Mouse (Mus musculus): ENCODE results near the gene Kdm1a.

Gene Kdm1a

DNA sequence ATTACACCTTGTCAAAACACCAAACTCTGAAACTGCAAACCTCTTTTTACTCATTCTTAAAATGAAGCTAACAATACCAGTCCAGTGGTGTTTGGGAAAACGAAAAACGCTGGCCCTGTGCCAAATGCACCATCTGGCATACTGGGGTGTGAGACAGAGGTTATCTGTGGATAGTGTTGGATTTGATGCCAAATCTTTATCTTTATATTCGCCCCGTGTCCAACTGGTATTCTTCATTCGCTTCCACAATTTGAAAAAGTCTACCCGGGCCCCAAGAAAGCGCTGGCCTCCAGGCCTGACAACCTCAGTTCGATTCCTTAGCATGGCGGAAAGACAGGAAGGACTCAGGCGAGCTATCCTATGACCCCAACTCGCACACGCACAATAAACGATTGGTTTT, 1.0 kb downstream of the Kdm1a start:
- DNase-seq, result peak; percentile 44

- no peak for DNase-seq
These were observed 2.0 kb downstream of the Kdm1a start for GRCm38 (mm10) chr4:136600536-136600935.

- no peak for DNase-seq
These were observed 2.7 kb downstream of the Kdm1a start for GRCm38 (mm10) chr4:136599869-136600268.

DNA sequence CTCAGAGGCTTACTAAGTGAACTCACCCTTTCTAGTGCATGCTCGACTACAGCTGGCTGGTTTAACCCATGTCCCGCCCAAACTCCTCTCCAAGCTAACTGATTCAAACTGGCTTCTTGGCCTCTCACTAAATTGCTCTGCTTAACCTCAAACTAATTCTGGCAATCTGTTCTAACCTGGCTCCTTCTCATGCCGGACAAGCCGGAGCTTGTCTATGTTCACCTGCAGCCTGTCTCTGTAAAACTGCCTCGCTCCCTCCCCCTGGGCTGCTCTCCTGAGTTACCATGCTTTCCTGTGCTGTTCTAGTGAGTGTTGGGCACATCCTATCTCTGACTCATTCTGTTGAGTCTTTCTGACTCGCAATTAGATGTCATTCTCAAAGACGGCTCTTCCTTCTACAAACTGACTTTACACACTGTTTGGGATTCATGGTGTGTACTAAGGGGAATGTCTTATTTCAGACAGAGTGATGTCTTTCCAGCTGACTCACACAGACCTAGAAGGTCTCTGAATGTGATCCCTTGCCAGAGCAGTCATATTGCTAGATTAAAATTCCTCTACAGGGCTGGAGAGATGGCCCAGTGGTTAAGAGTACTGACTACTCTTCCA, 4.2 kb downstream of the Kdm1a start:
- DNase-seq, result no peak

GRCm38 (mm10) chr4:136595221-136595620, 7.3 kb downstream of the Kdm1a start:
- DNase-seq, result no peak

- no peak for DNase-seq
These were observed 8.5 kb downstream of the Kdm1a start for GRCm38 (mm10) chr4:136594006-136594405.

- DNase-seq, result no peak
These were observed 10.4 kb downstream of the Kdm1a start for GRCm38 (mm10) chr4:136592111-136592510.

DNA sequence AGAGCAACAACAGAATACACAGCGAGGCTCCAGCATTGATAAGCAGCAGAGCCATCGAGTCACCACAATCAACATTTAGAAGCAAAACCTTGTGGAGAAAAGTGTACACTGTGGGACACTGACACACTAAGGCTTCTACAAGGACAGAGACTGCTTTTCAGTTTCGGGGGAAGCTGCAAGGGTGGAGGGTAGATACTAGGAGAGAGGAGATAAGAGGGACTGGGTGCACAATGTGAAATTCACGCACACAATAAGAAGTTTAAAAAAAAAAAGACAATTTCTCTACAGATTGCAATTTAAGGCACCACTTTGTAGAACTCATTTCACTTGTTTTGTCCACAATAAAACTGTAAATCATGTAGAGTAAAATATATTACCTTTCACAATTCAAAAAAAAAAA, 14.5 kb downstream of the Kdm1a start:
- no peak for DNase-seq

DNA sequence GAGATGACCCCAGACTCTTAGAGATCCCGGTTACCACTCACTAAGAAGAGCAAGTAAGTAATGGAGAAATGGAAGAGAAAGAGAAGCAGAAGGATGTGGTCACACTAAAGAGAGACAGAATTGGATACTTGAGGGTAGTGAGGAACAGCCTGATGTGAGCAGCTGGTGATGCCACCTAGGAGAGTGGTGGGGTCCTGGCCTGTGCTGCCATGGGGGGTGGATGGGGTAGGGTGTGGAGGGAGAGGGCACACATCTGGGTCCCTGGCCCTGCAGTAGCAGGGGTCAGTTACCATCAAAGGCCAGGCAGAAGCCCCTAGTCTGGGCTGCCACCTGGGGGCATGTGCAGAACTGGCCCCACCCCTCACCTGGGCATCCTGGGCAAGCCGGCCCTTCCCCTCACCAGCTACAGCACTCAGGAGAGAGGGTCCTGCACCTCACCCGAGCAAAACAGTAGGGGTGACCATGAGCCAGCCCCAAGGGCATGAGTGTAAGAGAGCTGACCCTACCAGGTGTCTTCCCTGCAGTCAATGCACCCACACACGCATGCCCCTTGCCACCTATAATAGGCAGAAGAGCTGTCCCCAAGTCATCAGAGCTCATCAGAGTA, 15.2 kb downstream of the Kdm1a start:
- DNase-seq, result no peak

DNA sequence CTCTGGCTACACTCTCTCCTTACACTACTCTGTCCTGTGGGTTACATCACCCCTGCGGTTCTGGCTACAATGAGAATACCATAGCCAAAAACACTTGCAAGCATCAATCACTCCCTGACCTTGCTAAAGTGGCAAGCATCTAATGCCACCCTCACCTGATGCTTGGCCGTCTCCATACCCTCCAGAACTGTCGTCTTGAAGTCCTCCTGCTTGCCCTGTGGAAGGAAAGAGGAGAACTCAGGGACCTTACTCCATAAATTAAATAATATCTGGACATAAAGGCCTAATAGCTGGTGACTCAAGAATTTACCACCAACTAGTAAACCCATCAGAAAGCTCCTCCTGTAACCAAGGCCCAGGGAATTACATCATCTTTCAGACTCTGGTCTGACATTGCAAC, 20.6 kb downstream of the Kdm1a start:
- no peak for DNase-seq

- no peak for DNase-seq
These were observed 32.5 kb downstream of the Kdm1a start for GRCm38 (mm10) chr4:136569998-136570397.

DNA sequence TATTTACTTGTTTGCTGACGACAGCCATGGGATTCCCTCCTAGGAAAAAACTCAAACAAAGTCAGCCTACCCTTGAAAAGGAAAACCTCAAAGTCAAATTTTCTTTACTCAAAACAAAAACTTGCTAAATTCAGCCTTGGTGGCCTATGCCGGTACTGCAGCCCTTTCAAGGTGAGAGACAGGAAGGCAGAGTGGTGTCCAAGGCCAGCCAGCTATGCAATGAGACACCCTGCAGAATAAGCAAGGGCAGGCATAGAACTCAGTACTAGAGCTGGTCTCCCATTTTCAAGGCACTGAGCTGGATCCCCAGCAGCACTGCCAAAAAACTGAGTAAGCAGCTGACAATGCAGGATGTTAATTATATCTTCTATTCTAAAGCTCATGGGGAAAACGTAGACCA, 33.9 kb downstream of the Kdm1a start:
- DNase-seq, result no peak

DNA sequence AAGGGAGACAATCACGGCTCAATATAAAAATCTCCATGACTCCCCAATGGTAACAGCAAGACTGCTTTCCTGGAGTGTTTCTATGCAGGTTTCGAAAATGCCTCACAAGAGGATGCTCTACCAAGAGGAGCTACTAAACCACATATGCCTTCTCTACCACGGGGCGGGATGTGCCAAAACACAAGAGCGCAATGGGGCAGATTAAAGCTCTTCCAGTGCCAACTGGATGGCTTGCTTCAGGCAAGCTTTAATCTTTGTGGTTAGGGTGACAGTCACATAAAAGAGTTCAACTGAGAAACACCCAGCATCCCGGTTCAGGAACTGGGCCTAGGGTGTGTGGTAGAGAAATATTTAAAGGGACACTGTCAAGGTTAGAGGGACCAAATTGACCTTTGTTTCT, 39.8 kb downstream of the Kdm1a start:
- no peak for DNase-seq

DNA sequence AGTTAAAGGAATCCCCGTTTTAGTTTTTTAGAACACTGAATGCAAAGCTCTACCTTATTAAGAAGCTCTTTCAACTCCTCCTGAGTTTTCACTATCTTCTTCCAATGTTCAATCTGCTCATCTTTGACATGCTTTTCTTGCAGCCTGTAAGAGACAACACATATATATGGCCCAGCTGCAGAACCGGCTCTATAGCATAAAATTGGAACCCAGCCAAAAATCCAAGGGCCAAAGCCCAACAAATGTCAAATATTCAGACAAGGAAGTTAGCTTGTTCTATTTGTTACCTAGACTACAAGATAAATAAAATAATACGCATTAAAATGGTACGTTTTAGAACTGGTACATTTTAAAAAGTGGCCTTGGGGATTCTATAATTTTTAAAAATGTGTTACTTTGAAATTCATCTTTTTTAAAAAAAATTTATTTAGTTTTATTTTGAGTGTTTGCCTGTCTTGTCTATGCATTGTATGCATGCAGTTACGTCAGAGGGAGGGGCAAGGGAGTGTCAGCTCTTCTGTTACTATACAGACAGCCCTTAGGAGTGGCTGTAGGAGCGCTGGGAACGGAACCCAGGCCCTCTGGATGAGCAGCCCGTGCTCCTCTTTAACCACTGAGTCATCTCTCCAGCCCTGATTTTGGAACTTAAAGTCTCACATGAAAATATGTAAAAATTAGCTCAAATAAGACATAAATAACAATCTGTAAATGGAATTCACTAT, 42.1 kb downstream of the Kdm1a start:
- DNase-seq, result no peak

- no peak for DNase-seq
These were observed 42.8 kb downstream of the Kdm1a start for GRCm38 (mm10) chr4:136559690-136560089.

DNA sequence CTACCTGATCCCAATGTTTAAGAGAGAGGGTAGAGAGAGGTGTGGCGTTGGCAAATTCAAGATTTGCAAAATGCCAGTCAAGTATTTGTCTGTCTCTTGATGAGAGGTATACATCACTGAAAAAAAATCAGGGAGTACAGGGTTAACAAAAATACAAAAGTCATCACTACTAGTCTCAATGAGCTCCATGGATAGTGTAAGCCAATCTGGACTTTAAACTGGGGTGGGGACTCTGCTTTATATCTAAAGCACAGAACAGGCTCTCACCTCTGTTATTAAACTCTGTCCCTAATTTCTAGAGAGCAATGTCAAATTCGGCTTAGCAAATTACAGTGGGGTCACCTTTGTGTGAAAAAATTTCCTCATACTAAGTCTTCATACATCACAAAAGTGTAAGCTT, 44.9 kb downstream of the Kdm1a start:
- DNase-seq, result no peak

DNA sequence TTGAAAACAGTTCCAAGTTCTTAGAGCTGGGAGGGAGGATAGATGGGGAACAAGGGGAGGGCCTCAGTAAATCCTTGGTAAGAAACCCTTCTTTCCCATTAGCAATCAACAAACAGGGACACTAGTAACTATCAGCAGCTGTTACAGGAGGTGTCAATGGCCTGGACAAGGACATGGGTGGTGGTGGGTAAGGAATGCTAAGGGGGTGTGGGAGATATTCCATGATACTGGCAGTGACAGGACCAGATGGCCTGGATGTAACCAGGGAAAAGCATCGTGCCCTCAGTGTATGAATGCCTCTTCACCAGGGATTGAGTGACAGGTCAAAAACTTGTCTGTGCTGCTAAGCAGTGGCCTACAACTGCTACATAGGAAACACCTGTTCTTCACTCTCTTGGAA, 49.4 kb downstream of the Kdm1a start:
- no peak for DNase-seq

DNA sequence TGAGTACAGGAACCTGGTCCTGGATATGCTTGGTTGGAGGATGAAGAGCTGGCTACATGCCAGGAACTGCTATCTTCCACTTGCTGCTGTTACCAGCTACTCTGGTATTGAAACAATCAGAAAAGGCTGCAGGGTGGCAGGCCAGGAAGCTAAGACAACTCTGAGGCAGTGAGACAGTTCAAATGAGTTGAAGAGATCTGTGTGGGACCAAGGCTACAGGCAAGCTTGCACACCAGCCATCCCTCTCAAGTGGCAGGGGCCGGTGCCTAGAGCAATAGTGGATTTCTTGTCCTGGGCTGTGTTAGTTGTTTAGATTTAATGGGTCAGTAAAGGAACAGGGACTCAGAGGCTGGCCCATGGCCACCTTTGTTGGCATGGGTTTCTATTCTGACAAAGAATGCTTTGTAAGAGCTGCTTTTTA, 54.1 kb downstream of the Kdm1a start:
- DNase-seq, result no peak

DNA sequence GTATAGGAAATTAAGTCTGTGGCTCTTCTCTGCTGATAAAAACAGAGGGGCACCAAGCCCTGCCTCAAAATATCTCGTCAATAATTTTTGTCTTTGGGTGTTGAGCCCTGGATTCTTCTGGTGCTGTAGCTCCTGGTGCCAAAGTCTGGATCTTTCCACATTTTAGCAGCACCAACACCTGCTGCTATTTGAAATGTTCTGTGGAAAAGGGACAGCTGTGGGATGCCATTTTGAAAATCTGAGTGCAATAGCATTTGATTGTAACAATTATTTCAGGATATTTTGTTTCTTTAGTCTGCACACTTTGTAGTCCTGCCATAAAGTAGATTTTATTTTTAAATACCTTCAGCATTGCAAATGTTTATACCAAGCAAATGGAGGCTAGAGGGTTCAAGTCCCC, 54.8 kb downstream of the Kdm1a start:
- DNase-seq, result no peak

DNA sequence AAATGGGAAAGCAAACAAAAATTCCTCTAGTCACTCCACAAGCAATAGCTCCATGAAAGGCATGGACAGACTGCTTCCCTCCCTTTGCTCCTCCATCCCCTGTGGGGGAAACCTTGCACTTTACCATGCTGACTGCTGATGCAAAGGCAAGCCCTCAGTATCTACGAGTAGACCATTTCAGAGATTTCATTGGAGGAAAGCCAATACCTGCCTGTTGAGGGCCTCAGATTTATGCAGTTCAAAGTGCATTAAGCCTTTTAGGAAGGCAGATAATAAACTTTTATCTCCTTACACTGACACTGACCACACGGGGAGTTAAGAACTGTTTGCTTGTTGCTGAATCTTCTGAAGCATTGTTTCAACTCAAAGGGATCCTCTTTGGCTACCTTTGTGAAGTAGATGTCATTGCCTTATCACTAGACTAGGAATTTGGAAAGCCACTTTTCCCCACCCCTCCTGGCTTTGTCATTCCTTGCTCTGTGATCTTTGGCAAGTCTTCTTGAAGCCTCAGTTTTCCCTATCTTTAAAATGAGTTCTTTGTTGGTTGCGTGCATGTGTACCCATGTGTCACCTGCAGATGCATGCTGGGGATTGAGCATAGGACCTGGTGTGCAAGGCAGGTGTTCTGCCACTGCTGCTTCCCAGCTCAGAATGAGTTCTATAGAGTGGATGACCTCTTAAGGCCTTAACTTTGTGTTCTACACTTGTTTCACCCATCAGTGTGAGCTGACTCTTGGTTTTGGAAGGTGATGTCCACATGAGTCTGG, 56.1 kb downstream of the Kdm1a start:
- DNase-seq, result no peak

DNA sequence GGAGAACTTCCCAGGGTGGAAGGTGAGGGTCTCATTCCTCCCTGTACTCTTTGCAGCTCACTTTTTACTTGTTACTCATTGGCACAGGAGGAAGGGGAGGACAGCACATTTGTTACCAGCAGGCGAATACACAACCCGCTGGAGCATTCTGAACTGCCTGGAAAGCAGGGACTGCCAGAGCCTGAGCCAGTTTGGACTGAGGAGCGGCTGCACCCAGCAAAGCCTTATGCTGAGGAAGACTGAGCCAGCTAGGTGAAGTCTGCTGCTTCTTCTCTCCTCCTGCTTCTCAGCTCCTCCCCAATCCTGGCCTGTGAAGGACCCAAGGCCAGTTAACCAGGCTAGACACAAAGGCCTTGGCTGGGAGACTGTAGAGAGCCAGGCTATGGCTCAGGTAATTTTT, 57.4 kb downstream of the Kdm1a start:
- DNase-seq, result no peak

GRCm38 (mm10) chr4:136526412-136526811, 76.1 kb downstream of the Kdm1a start:
- peak; percentile 85 for DNase-seq

GRCm38 (mm10) chr4:136524309-136524708, 78.2 kb downstream of the Kdm1a start:
- no peak for DNase-seq

DNA sequence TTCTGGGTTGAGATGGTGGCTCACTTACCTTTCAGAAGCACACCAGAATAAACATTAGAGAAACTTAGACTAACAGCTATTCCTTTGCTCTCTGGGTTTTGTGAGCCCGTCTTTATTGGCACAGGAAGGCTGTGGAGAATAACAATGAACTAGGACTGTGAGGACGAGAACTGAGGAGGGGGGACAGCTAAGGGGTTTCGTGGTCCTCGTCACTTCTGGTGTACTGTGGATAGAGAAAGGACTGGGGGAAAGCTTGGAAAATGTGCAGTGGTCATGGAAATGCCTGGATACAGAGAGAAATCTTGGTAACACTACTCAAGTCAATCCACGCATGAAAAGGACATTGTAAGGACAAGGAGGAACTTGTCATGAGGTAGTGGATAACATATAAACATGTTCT, 80.6 kb downstream of the Kdm1a start:
- DNase-seq, result no peak
